Mouse (Mus musculus) embryo, embryonic 11.5 days (tissue): ENCODE data around the gene Brf1.

Experiments
- DNase-seq: peaks from one replicate; pipeline ENCODE4 v3.0.0-alpha.2; 2012; ENCODE audit warnings: low read depth, low spot score

The Brf1 gene

GRCm38 (mm10) chr12:113000294-113001132 is at the start of gene Brf1:
Brf1 (minus strand) TSS chr12:113000704.
- DNase-seq, result peak; percentile 96

GRCm38 (mm10) chr12:113049836-113050235 is 49.3 kb upstream of the Brf1 start:
- DNase-seq, result no peak

- no peak for DNase-seq
Measured at GRCm38 (mm10) chr12:113048103-113048502, 47.6 kb upstream of the Brf1 start.

GRCm38 (mm10) chr12:113046861-113047260 is 46.4 kb upstream of the Brf1 start:
- no peak for DNase-seq

- DNase-seq, result peak; percentile 20
Measured at GRCm38 (mm10) chr12:113044916-113045677, 44.6 kb upstream of the Brf1 start.

GRCm38 (mm10) chr12:113042543-113042942 is 42.0 kb upstream of the Brf1 start:
- no peak for DNase-seq

- DNase-seq, result no peak
Measured at GRCm38 (mm10) chr12:113041481-113042439, 41.3 kb upstream of the Brf1 start.

GRCm38 (mm10) chr12:113038414-113038813 is 37.9 kb upstream of the Brf1 start:
- no peak for DNase-seq

GRCm38 (mm10) chr12:113036996-113037395 is 36.5 kb upstream of the Brf1 start:
- no peak for DNase-seq

GRCm38 (mm10) chr12:113035093-113035492 is 34.6 kb upstream of the Brf1 start:
- no peak for DNase-seq

GRCm38 (mm10) chr12:113032296-113033250 is 32.1 kb upstream of the Brf1 start:
- no peak for DNase-seq

GRCm38 (mm10) chr12:113031441-113031840 is 30.9 kb upstream of the Brf1 start:
- DNase-seq, result no peak

GRCm38 (mm10) chr12:113030993-113031392 is 30.5 kb upstream of the Brf1 start:
- no peak for DNase-seq

GRCm38 (mm10) chr12:113030046-113030445 is 29.5 kb upstream of the Brf1 start:
- DNase-seq, result no peak

- no peak for DNase-seq
Measured at GRCm38 (mm10) chr12:113028898-113029297, 28.4 kb upstream of the Brf1 start.

- no peak for DNase-seq
Measured at GRCm38 (mm10) chr12:113028067-113028466, 27.6 kb upstream of the Brf1 start.

GRCm38 (mm10) chr12:113027495-113027894 is 27.0 kb upstream of the Brf1 start:
- DNase-seq, result no peak

GRCm38 (mm10) chr12:113026557-113026956 is 26.1 kb upstream of the Brf1 start:
- DNase-seq, result no peak

- DNase-seq, result no peak
Measured at GRCm38 (mm10) chr12:113023082-113023481, 22.6 kb upstream of the Brf1 start.

- no peak for DNase-seq
Measured at GRCm38 (mm10) chr12:113021488-113021887, 21.0 kb upstream of the Brf1 start.
